Mouse (Mus musculus) embryonic stem cell, embryonic (primary cell): ENCODE measurements around the gene Sypl2.

ENCODE experiments used
- CTCF ChIA-PET, 4 experiments: fragments of 300-600 bp in 2 of 4; fragments of 350-600 bp in 2 of 4; sonication (Branson Sonifier 250); formaldehyde crosslinking; loops; one replicate each; lab custom pipeline; 2022; ENCODE audit warnings: inconsistent platforms in 2 of 4; lab: Charles Lee
- POLR2A ChIA-PET, 4 experiments: fragments of 300-600 bp in 2 of 4; fragments of 350-600 bp in 2 of 4; sonication (Branson Sonifier 250); formaldehyde crosslinking; loops; one replicate each; lab custom pipeline; 2022; ENCODE audit warnings: antibody characterized with exemption in 4 of 4, inconsistent platforms in 1 of 4; lab: Charles Lee

The Sypl2 gene

GRCm38 (mm10) chr3:108210771-108211139, 15.7 kb downstream of the Sypl2 start, which contains the start of gene Atxn7l2:
Gene Atxn7l2 (minus strand): TSS chr3:108210934.
- ChIA-PET POLR2A (interaction anchor here (0.5 to 4.6 kb wide), 73 partner anchors 9 to 878 kb away, joined by 3 to 88 read pairs (median 4); partner anchors contain the start of genes Cyb561d1 (in 4 of the 4), Psma5 (in 3 of the 4), Psrc1 (in 3 of the 4) and Sars (in 3 of the 4)), CTCF (interaction anchor here (0.6 to 2.3 kb wide), 21 partner anchors 9 to 1104 kb away, joined by 3 to 23 read pairs (median 5); partner anchors contain the start of genes Cyb561d1 (in 4 of the 4), Gnai3 (in 1 of the 4), Gstm2 (in 1 of the 4) and Psma5 (in 1 of the 4))

GRCm38 (mm10) chr3:108209946-108210770, 16.3 kb downstream of the Sypl2 start:
- ChIA-PET POLR2A (interaction anchor here (0.5 to 4.6 kb wide), 76 partner anchors 8 to 878 kb away, joined by 3 to 88 read pairs (median 4); partner anchors contain the start of genes Cyb561d1 (in 4 of the 4), Psma5 (in 3 of the 4), Psrc1 (in 3 of the 4) and Sars (in 3 of the 4)), CTCF (interaction anchor here (0.6 to 2.3 kb wide), 21 partner anchors 9 to 331 kb away, joined by 3 to 23 read pairs (median 5); partner anchors contain the start of genes Cyb561d1 (in 4 of the 4), Gnai3 (in 1 of the 4), Psma5 (in 1 of the 4) and Sort1 (in 1 of the 4))

DNA sequence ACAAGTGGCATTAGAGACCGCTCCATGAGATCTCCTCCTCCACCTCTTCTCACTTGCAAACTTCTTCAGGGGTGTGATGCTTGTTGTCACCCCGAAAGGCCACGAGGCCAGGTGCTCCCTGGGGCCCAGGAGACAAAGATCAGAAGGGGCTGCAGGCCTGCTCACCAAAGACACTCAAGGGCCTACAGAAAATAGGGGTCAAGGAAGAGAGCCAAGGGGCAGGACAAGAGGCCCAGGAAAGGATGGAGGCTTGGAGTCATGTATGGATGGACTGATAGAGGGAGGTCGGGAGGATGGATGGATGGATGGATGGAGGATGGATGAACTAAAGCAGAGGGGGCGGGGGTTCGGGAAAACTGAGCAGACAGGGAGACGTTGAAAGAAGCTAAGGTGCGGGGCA, 16.9 kb downstream of the Sypl2 start:
- POLR2A ChIA-PET, result interaction anchor here (0.6 to 4.6 kb wide), 34 partner anchors 9 to 857 kb away, joined by 3 to 88 read pairs (median 6); partner anchors contain the start of genes Cyb561d1 (in 4 of the 4), Sars (in 3 of the 4), Gnai3 (in 2 of the 4) and Psma5 (in 2 of the 4)

DNA sequence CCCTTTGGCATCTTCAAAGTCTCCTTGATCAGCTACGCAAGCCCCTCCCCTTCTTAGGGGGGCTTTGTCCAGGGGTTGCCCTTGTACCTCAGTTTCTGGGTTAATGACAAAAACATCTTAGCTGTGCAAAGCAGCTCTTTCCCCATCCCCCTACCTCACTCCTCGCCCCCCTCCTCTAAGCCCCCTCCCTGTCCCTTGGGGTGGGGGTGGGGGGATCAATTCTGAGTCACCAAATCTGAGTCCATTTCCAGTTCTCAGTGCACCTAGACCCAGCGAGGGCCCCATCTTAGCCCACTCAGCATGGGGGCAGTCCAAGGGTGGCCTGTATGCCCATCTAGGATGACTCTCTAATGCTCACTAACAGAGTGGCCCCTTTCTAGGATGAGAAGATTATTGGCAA, 17.4 kb downstream of the Sypl2 start:
- POLR2A ChIA-PET, result interaction anchor here in 3 of 4 experiments (1.2 to 4.6 kb wide), 10 partner anchors 8 to 175 kb away, joined by 4 to 88 read pairs (median 13); partner anchors contain the start of genes Cyb561d1 (in 3 of the 3), Psma5 (in 2 of the 3), Amigo1 (in 1 of the 3) and Gnai3 (in 1 of the 3)
- CTCF ChIA-PET, result interaction anchor here in 1 of 4 experiments (1.4 to 1.5 kb wide), 2 partner anchors 8 to 266 kb away, joined by 3 to 6 read pairs; partner anchors contain the start of genes Cyb561d1 and Gstm6

More for the DNA sequence above, 16.9 kb downstream of the Sypl2 start:
- CTCF ChIA-PET, result interaction anchor here in 3 of 4 experiments (1.5 to 2.3 kb wide), 3 partner anchors 8 to 9 kb away, joined by 6 to 23 read pairs (median 11); partner anchors contain the start of gene Cyb561d1 (in 3 of the 3)

DNA sequence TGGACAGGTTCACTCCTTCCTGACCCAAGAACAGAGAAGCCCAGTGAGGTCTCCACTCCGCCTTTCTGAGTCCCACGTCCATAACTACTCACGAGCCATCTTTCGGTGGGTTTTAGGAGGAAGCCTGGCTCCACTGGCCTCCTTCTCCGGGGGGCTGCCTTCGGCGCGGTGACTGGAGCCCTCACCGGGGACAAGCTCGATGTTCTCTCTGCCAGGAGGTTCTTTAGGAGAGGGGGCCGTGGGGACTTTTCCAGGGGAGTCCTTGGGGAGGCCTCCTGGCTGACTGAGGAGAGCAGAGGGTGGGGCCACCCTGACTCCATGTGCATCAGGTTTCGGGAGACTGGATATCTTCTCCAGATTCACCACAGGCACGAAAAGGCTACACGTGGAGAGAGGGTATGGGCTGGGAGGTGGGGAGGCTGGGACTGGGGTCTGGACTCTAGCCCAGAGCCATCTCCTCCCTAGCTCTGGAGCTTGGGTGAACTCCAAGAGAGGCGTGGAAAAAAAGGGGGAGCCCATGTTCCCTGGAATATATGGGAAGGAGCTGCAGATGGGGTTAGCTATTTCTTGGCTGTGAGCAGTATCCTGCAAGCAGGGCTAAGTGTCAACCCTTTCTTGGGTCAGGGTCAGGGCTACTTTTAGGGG, 19.6 kb downstream of the Sypl2 start:
- CTCF ChIA-PET, result no interaction called here
- POLR2A ChIA-PET, result interaction anchor here in 2 of 4 experiments (0.8 to 13.7 kb wide), 7 partner anchors 8 to 61 kb away, joined by 3 to 158 read pairs (median 4); partner anchors contain the start of genes Amigo1 (in 1 of the 2), Cyb561d1 (in 1 of the 2), Gnai3 (in 1 of the 2) and Psma5 (in 1 of the 2)

DNA sequence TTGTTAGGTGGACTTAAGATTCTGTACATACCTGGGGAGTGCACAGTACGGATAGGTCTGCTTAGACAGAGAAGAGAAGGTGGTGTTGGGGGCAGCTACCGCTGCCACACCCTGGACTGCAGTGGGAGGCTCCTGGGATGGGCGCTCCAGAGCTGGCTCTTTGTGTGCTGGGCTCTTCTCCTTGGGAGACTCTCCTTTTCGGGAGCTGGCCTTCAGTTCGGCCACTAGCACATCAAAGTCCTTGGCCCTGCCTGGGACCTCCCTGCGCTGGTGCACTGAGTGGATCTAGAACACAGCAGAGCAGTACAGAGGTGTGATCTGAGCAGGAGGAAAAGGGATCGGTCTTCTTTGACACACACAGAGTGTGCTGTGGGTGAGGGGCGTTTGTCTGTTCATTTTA, 20.8 kb downstream of the Sypl2 start:
- CTCF ChIA-PET, result interaction anchor here in 3 of 4 experiments (0.9 to 1.3 kb wide), 3 partner anchors 9 to 41 kb away, joined by 3 to 5 read pairs (median 3); no protein-coding TSS in a partner anchor
- POLR2A ChIA-PET, result interaction anchor here in 2 of 4 experiments (1.2 to 13.7 kb wide), 4 partner anchors 10 to 182 kb away, joined by 3 to 158 read pairs (median 6); partner anchors contain the start of genes Amigo1 (in 1 of the 2) and Psma5 (in 1 of the 2)

- ChIA-PET CTCF (interaction anchor here (0.6 to 5.7 kb wide), 27 partner anchors 8 to 803 kb away, joined by 3 to 58 read pairs (median 4); partner anchors contain the start of genes Psma5 (in 2 of the 4), Amigo1 (in 1 of the 4) and Psrc1 (in 1 of the 4)), POLR2A (interaction anchor here in 2 of 4 experiments (1.1 to 13.7 kb wide), 7 partner anchors 16 to 183 kb away, joined by 4 to 158 read pairs (median 7); partner anchors contain the start of genes Amigo1 (in 2 of the 2) and Psma5 (in 2 of the 2))
These were observed 22.0 kb downstream of the Sypl2 start for GRCm38 (mm10) chr3:108204470-108204869.

DNA sequence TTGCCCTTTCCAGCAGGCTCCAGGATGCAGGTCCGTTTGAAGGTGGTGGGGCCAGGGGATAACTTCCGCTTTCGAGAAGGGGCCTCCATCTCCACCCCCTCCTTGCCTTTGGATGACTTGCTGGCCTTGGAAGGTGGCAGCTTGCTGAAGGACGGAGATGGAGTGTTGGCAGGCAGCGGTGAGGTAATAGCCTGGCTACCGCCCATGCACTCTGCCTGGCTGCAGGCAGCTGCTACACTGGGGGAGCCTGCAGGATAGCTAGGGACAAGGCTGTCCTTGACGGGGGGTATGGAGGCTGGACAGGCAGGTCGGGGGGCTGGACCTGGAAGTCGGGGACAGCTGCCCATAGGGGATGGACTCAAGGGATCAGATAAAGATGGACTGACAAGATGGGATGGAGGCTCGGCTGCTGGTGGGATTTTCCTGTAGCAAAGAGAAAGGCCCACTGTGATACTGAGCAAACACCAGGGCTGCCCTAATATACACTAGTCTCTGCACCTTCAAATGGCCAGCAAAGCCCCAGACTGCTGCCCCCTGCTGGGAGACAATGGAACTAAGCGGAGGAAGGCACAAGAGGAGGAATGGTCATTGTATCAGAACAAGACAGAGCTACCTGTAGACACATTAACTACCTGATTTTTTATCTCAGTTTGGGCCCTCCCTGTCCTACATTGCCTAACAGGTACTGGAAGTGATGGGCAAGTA, 22.7 kb downstream of the Sypl2 start:
- CTCF ChIA-PET, result interaction anchor here (0.6 to 5.7 kb wide), 28 partner anchors 9 to 802 kb away, joined by 3 to 58 read pairs (median 4); partner anchors contain the start of genes Psma5 (in 2 of the 4), Amigo1 (in 1 of the 4) and Psrc1 (in 1 of the 4)
- POLR2A ChIA-PET, result interaction anchor here in 3 of 4 experiments (0.5 to 13.7 kb wide), 9 partner anchors 15 to 58 kb away, joined by 3 to 158 read pairs (median 6); partner anchors contain the start of genes Amigo1 (in 2 of the 3), Psma5 (in 2 of the 3) and Gnai3 (in 1 of the 3)

GRCm38 (mm10) chr3:108203212-108203611, 23.2 kb downstream of the Sypl2 start:
- POLR2A ChIA-PET, result interaction anchor here in 3 of 4 experiments (0.5 to 13.7 kb wide), 9 partner anchors 15 to 241 kb away, joined by 3 to 158 read pairs (median 6); partner anchors contain the start of genes Amigo1 (in 2 of the 3), Gnai3 (in 1 of the 3), Psma5 (in 1 of the 3) and Sars (in 1 of the 3)
- CTCF ChIA-PET, result interaction anchor here in 3 of 4 experiments (1.0 to 5.7 kb wide), 7 partner anchors 11 to 207 kb away, joined by 3 to 58 read pairs (median 4); partner anchors contain the start of gene Psrc1 (in 1 of the 3)

- POLR2A ChIA-PET, result interaction anchor here in 3 of 4 experiments (1.1 to 13.7 kb wide), 12 partner anchors 7 to 242 kb away, joined by 3 to 158 read pairs (median 17); partner anchors contain the start of genes Atxn7l2 (in 3 of the 3), Amigo1 (in 2 of the 3), Psma5 (in 1 of the 3) and Sars (in 1 of the 3)
These were observed 23.9 kb downstream of the Sypl2 start for GRCm38 (mm10) chr3:108202506-108202905.

GRCm38 (mm10) chr3:108200329-108201323, 25.8 kb downstream of the Sypl2 start, which contains the start of gene Cyb561d1:
Gene Cyb561d1 (minus strand): TSS chr3:108201212.
- CTCF ChIA-PET, result interaction anchor here (0.6 to 5.7 kb wide), 39 partner anchors 9 to 334 kb away, joined by 3 to 58 read pairs (median 4); partner anchors contain the start of genes Atxn7l2 (in 4 of the 4), Amigo1 (in 1 of the 4), Gnai3 (in 1 of the 4) and Gstm2 (in 1 of the 4)
- POLR2A ChIA-PET, result interaction anchor here (0.5 to 13.7 kb wide), 82 partner anchors 9 to 1041 kb away, joined by 3 to 158 read pairs (median 4); partner anchors contain the start of genes Atxn7l2 (in 4 of the 4), Amigo1 (in 3 of the 4), Gnai3 (in 3 of the 4) and Psma5 (in 3 of the 4)

More at GRCm38 (mm10) chr3:108202506-108202905, 23.9 kb downstream of the Sypl2 start:
- CTCF ChIA-PET, result interaction anchor here in 3 of 4 experiments (1.0 to 5.7 kb wide), 6 partner anchors 8 to 38 kb away, joined by 3 to 58 read pairs (median 10); partner anchors contain the start of gene Atxn7l2 (in 1 of the 3)

- ChIA-PET CTCF (interaction anchor here in 2 of 4 experiments (0.5 to 5.7 kb wide), 3 partner anchors 14 to 181 kb away, joined by 3 to 58 read pairs (median 3); no protein-coding TSS in a partner anchor), POLR2A (interaction anchor here in 3 of 4 experiments (0.6 to 13.7 kb wide), 13 partner anchors 10 to 185 kb away, joined by 3 to 158 read pairs (median 19); partner anchors contain the start of genes Psma5 (in 3 of the 3), Amigo1 (in 2 of the 3), Atxn7l2 (in 2 of the 3) and Gnai3 (in 1 of the 3))
These were observed 27.2 kb downstream of the Sypl2 start for GRCm38 (mm10) chr3:108199231-108199630.

DNA sequence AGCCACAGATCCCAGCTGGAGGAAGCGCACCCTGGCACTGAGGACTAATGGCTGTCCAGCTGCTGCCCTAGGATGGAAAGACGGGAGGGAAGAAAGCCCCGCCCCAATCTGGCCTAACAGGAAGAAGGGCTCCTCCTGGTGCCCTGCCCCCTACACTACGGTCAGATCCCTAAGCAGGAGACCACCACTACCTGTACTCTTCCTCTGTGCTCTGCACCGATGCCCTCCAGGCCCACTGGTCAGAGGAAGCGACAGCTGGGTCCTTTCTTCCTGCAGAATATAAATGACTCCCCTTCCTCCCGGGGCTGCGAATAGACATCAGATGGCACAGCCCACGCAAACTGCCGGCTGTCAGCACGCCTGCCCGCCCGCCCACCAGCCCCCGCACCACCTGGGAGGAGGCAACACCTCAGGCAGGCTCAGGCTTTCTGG, 29.4 kb downstream of the Sypl2 start:
- ChIA-PET CTCF (interaction anchor here in 3 of 4 experiments (0.5 to 2.1 kb wide), 10 partner anchors 8 to 50 kb away, joined by 3 to 8 read pairs (median 4); partner anchors contain the start of gene Atxn7l2 (in 1 of the 3)), POLR2A (interaction anchor here in 2 of 4 experiments (0.6 to 13.7 kb wide), 8 partner anchors 9 to 60 kb away, joined by 3 to 158 read pairs (median 5); partner anchors contain the start of genes Amigo1 (in 1 of the 2), Atxn7l2 (in 1 of the 2) and Psma5 (in 1 of the 2))
